Mouse (Mus musculus): Measurements from ENCODE around the gene Prdm11. TPM values are rescaled to one million over a fixed set of nuclear protein-coding genes. Genes with fewer than 3 reads are reported as not detected.

Prdm11 gene
- total RNA-seq, 2 experiments from 2014 or later = 6.3 to 9.6 TPM

GRCm38 (mm10) chr2:92944356-92944755 is 101.6 kb downstream of the Prdm11 start:
- no peak for ATAC-seq (replicated peaks; ENCODE audit: low FRiP score, low TSS enrichment, poor library complexity, severe bottlenecking)

GRCm38 (mm10) chr2:92943406-92943805 is 102.6 kb downstream of the Prdm11 start:
- ATAC-seq (replicated peaks; ENCODE audit: low FRiP score, low TSS enrichment, poor library complexity, severe bottlenecking) = no peak

GRCm38 (mm10) chr2:92941463-92941862 is 104.5 kb downstream of the Prdm11 start:
- no peak for ATAC-seq (replicated peaks; ENCODE audit: low FRiP score, low TSS enrichment, poor library complexity, severe bottlenecking)

- ATAC-seq (replicated peaks; ENCODE audit: low FRiP score, low TSS enrichment, poor library complexity, severe bottlenecking) = no peak
These were observed 105.0 kb downstream of the Prdm11 start for GRCm38 (mm10) chr2:92940963-92941362.

GRCm38 (mm10) chr2:92938827-92939226 is 107.1 kb downstream of the Prdm11 start:
- no peak for ATAC-seq (replicated peaks; ENCODE audit: low FRiP score, low TSS enrichment, poor library complexity, severe bottlenecking)

GRCm38 (mm10) chr2:92938063-92938462 is 107.9 kb downstream of the Prdm11 start:
- ATAC-seq (replicated peaks; ENCODE audit: low FRiP score, low TSS enrichment, poor library complexity, severe bottlenecking) = no peak

- no peak for ATAC-seq (replicated peaks; ENCODE audit: low FRiP score, low TSS enrichment, poor library complexity, severe bottlenecking)
These were observed 110.5 kb downstream of the Prdm11 start for GRCm38 (mm10) chr2:92935483-92935882.

DNA sequence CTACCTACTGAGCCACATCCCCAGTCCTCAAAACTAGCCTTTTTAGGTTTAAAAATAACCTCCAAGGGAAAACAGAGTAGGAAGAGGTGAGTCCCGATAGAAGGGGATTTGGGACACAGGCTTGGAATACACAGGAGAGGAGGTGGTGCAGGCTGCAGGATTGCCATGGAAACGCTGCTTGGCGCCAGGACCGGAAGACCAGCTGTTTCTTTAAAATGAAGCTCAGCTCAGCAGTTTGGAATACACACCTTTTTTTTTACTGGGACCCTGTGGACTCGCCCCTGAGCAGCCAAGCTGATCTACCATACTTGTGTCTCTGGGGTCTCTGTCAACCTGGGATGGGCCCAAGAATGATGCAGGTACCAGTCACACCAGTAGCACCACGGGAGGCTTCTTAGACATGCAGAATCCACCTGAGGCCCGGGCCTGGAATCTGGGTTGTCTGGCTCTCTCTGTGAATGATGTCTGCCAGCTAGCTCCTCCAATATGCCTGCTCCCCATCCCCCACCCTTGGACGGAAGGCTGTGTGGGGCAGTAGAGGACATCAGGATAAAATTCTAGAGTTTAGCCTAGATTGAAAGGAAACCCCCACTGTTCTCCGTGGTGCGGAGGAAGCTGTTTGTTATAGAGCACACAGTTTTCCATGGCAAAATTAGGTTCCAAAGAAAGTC is 111.5 kb downstream of the Prdm11 start:
- no peak for ATAC-seq (replicated peaks; ENCODE audit: low FRiP score, low TSS enrichment, poor library complexity, severe bottlenecking)

GRCm38 (mm10) chr2:92933379-92933778 is 112.6 kb downstream of the Prdm11 start:
- ATAC-seq (replicated peaks; ENCODE audit: low FRiP score, low TSS enrichment, poor library complexity, severe bottlenecking) = no peak

DNA sequence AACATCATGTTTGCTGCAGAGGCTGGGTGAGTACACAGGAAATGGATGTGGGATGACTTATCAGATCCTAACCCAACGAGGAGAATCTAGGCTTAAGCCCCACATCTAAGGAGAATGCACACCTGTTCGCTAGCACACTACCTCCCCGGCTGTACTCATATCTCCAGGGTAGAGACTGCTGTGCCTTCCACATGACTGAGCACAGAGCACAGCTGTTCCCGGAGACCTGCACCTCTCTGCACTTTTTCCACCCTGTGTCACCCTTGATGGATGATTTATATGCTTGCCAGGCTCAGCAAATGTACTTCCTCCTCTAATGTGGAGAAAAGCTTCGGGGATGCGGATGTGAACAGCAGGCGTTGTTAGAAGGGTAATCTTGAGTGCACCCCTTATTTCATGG is 114.9 kb downstream of the Prdm11 start:
- ATAC-seq (replicated peaks; ENCODE audit: low FRiP score, low TSS enrichment, poor library complexity, severe bottlenecking) = no peak

- no peak for ATAC-seq (replicated peaks; ENCODE audit: low FRiP score, low TSS enrichment, poor library complexity, severe bottlenecking)
These were observed 116.3 kb downstream of the Prdm11 start for GRCm38 (mm10) chr2:92929696-92930095.

- no peak for ATAC-seq (replicated peaks; ENCODE audit: low FRiP score, low TSS enrichment, poor library complexity, severe bottlenecking)
These were observed 121.2 kb downstream of the Prdm11 start for GRCm38 (mm10) chr2:92924677-92925259.

GRCm38 (mm10) chr2:92920709-92921108 is 125.3 kb downstream of the Prdm11 start:
- ATAC-seq (replicated peaks; ENCODE audit: low FRiP score, low TSS enrichment, poor library complexity, severe bottlenecking) = no peak

GRCm38 (mm10) chr2:92917405-92918142 is 128.4 kb downstream of the Prdm11 start:
- ATAC-seq (replicated peaks; ENCODE audit: low FRiP score, low TSS enrichment, poor library complexity, severe bottlenecking) = no peak

- no peak for ATAC-seq (replicated peaks; ENCODE audit: low FRiP score, low TSS enrichment, poor library complexity, severe bottlenecking)
These were observed 130.0 kb downstream of the Prdm11 start for GRCm38 (mm10) chr2:92915659-92916631.

Other genes starting within 250 kb of the Prdm11 start
- gene Syt13, start 131.1 kb downstream of the Prdm11 start, total RNA-seq (2014; fragmentation: Nextera tagmentation) = not detected in 2 replicates
- gene Syt13, start 131.1 kb downstream of the Prdm11 start, total RNA-seq (2017) = not detected in 2 replicates
- 4.0 and 18.1 TPM in 2 replicates for gene Trp53i11, start 141.4 kb upstream of the Prdm11 start, total RNA-seq (2014; fragmentation: Nextera tagmentation)
- gene Trp53i11, start 141.4 kb upstream of the Prdm11 start, total RNA-seq (2017) = 0.19 and 8.1 TPM in 2 replicates

Data from megakaryocyte-erythroid progenitor cell, adult 5-6 weeks (primary cell).